Mouse (Mus musculus) macrophage (primary cell): Measurements from ENCODE around the gene Lamtor5. TPM values are rescaled to one million over a fixed set of nuclear protein-coding genes. Genes with fewer than 3 reads are reported as not detected.

Source experiments
- polyA plus RNA-seq: library from polyadenylated mRNA; stranded (reverse); fragments of 250-400 nt; gene quantifications from 3 replicates; pipeline ENCODE4 v1.2.4, GENCODE M21; 2018; ENCODE audit warnings: inconsistent platforms

Gene Lamtor5
- polyA plus RNA-seq, 1 experiment from 2014 or later, result 134 TPM

Other genes starting within 250 kb of the Lamtor5 start
- 0.11 to 0.72 TPM (median 0.15 TPM) in 3 replicates for gene Kcna3, start 242.7 kb upstream of the Lamtor5 start, polyA plus RNA-seq
- gene Kcna2, start 177.7 kb upstream of the Lamtor5 start, polyA plus RNA-seq, result 0.02 to 0.29 TPM (median 0.07 TPM) in 3 replicates
- not detected in 3 replicates for gene Kcna10, start 95.8 kb upstream of the Lamtor5 start, polyA plus RNA-seq
- not detected in 3 replicates for gene Cym, start 57.1 kb upstream of the Lamtor5 start, polyA plus RNA-seq
- gene A630076J17Rik, start 48.2 kb upstream of the Lamtor5 start, polyA plus RNA-seq, result not detected in 3 replicates
- not detected in 3 replicates for gene Prok1, start 39.2 kb upstream of the Lamtor5 start, polyA plus RNA-seq
- not detected in 3 replicates for gene Slc16a4, start 12.4 kb downstream of the Lamtor5 start, polyA plus RNA-seq
- gene Rbm15, start 54.8 kb downstream of the Lamtor5 start, polyA plus RNA-seq, result 5.4 to 9.7 TPM (median 8.7 TPM) in 3 replicates
- not detected in 3 replicates for gene Kcnc4, start 180.7 kb downstream of the Lamtor5 start, polyA plus RNA-seq
- 0.04 to 0.05 TPM in 2 of 3 replicates, not detected in the other for gene Slc6a17, start 239.2 kb downstream of the Lamtor5 start, polyA plus RNA-seq